Mouse (Mus musculus) right cerebral cortex, adult 2 months (tissue): ENCODE measurements at regions not wholly inside any gene's neighbourhood (a gene's known extent, or its start where the extent isn't known, plus 50 kb on each side); places are given as distances from the start of the nearest gene placed in this dataset.

Source experiments
- DNase-seq, 2 experiments: peaks; one replicate each; pipeline ENCODE4 v3.0.0; 2021 to 2022; ENCODE audit warnings: low spot score in 2 of 2

GRCm38 (mm10) chr4:23490224-23490623 lies 1002.1 kb upstream of the Pou3f2 start:
- no peak for DNase-seq

GRCm38 (mm10) chr4:23491255-23491654 lies 1003.1 kb upstream of the Pou3f2 start:
- DNase-seq = no peak

DNA sequence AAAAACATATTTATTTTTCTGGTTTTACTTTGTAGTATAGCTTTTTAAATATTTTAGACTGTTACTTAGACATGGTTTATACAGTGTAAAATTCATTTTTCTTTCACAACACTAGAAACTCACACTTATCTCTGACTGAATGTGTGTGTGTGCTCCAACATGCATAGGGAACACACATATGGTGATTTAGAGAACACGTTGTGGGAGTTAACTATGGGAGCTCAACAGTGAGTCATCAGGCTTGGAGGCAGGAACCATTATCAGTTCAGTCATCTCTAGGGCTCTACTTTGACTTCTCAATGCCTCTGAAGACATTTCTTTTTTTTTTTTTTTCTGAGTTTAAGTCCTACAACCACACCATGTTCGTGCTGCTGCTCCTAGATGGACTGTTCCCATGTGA lies 997.5 kb upstream of the Mms22l start:
- DNase-seq = peak in 1 of 2 experiments; percentile 16

- no peak for DNase-seq
Observed at GRCm38 (mm10) chr4:23504770-23505420, 991.4 kb upstream of the Mms22l start.

- no peak for DNase-seq
Observed at GRCm38 (mm10) chr4:23510873-23511272, 985.4 kb upstream of the Mms22l start.

DNA sequence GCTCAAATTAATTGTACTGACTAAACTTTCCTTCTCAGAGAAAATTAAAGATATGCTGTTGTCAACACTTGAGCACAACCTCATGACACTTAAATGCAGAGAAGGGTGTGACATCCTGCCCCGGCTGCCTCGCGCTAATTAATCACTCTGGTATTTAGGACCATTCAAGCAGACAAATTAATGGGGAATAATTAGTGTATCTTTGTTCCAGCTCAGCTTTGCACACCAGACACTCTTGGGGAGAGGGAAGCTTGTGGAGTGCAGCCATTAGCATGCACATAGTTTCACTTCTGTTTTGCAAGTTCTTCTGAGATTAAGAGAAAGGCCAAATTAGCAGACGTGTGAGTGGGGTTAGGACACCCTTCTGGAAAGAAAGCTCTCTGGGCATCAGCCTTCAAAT lies 984.2 kb upstream of the Mms22l start:
- DNase-seq = no peak

DNA sequence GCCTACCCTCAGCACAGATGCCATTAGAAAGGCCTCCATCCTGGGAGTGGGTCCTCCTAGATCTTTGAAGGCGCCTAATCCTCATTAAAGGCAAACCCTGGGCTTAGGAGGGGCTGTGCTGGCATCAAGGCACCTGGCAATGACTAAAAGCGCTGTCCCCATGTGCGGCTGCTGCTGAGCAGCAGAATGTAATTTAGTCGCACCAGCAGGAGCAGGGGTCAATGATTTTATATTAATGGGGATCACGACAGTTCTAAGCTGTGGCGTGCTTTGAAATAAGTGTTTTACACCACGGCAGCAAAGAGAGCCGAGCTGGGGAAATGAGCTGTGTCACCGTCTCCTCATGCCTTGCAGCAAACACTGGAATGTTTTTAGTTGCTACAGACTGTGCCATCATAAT lies 982.3 kb upstream of the Mms22l start:
- DNase-seq = no peak
